Mouse (Mus musculus) layer of hippocampus, postnatal 25 days (tissue): Measurements from ENCODE around the gene Tspan8. TPM values are rescaled to one million over a fixed set of nuclear protein-coding genes. Genes with fewer than 3 reads are reported as not detected.
"Not testable (repeated sequence)": the region's sequence is repeated elsewhere in the genome, so short reads cannot be mapped to it uniquely, and the experiment has no call there.

Source experiments
- DNase-seq, 2 experiments: peaks; one replicate each; pipeline ENCODE4 v3.0.0; 2022; ENCODE audit warnings: mixed read lengths in 2 of 2, low spot score in 1 of 2; ENCODE audit errors: extremely low spot score in 1 of 2
- total RNA-seq, 2 experiments: library from RNA; stranded (reverse); gene quantifications; 2 replicates each; pipeline ENCODE4 v1.2.3; 2021

Tspan8 gene
- under 1 TPM; 0.30 to 0.47 TPM for total RNA-seq

DNA sequence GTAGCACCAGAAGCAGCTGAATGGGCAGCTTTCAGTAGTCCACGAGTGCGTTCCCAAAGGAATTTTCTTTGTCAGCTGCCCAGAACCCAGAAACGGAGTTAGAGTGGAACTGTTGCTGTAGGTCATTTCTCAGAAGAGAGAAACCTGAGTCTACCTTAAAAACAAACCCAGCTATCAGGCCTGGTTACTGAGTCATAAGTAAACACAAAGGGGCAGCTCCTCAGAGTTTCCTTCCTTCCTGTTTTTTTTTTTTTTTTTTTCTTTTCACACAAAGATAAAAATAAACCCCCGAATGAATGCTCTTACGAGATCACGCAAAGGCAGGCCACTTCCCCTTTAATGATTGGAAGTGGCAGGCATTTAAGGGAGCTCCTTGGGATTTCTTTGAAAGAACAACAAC lies at the start of gene Tspan8:
Tspan8 (plus strand) TSS at position 322 of the 400 bp plus-strand sequence.
- DNase-seq, result no peak

GRCm38 (mm10) chr10:115770032-115770431 lies 46.6 kb upstream of the Tspan8 start:
- DNase-seq, result no peak

- no peak for DNase-seq
Observed at GRCm38 (mm10) chr10:115774451-115774850, 42.2 kb upstream of the Tspan8 start.

DNA sequence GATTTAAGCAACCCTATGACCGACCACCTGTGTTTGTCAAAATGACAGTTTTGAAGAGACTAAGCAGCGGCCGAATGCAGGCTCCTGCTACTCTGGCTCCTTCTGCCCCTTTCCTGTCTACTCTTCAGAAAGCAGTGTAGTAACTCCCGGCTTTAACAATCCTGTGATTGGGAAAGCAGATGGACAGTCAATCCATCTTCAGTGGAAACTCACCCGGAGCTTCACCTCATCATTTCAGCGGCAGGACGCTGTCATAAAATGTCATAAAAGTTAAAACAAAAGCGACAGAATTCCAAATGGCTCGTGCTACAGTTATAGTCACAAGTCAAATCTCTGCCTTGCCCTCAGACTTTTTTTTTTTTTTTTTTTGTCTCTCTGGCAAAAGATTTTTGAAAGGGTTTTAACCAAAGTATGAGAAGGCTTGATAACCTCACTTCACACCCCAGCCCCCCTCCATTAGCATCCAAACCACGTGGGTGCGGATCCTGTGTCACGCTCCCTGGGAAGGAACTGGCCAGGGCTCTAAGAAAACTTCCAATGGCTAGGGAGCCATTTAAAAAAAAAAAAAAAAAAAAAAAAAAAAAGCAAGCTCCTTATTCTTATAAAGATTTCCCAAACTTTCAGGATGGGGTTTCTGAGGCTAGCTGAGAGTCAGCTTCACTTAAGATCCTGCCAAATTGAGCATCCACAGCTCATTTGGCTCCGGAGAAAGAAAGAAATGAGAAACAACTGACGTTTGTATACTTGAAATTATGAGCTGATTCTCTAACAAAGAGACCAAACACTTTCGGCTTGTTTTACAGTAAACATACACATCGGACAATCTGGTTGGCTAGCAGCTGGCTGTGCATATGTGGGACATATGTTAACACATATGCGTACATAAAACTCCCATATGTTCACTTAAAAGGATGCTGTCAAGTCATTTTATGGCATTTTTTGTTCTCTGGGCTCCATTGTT lies 40.4 kb upstream of the Tspan8 start:
- DNase-seq, result no peak

- no peak for DNase-seq
Observed at GRCm38 (mm10) chr10:115777366-115777765, 39.3 kb upstream of the Tspan8 start.

- peak in 1 of 2 experiments; percentile 27 for DNase-seq
Observed at GRCm38 (mm10) chr10:115778624-115779023, 38.0 kb upstream of the Tspan8 start.

DNA sequence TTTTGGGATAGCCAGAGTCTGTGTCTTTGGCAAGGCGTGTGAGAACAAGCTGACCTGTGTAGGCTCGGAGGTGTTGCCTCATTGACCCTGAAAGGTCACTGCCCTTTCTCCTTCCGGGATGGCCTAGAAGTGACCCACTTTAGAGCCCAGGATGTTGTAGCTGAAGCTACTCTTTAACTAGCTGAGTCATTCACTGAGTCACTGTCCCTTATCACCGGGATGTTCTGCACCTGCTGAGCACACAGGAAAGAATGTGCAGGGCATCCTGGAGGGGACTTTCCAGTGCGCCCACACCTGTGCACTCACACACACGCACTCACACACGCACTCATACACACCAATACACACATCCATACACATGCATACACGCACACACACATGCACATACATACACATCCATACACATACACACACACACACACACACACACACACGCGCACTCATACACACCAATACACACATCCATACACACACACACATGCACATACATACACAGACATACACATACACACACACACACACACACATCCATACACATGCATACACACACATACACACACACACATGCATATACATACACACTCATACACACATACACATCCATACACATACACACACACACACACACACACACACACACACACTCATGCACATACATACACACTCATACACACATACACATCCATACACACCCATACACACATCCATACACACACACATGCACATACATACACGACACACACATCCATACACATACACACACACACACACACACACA lies 36.2 kb upstream of the Tspan8 start:
- DNase-seq, result no peak

DNA sequence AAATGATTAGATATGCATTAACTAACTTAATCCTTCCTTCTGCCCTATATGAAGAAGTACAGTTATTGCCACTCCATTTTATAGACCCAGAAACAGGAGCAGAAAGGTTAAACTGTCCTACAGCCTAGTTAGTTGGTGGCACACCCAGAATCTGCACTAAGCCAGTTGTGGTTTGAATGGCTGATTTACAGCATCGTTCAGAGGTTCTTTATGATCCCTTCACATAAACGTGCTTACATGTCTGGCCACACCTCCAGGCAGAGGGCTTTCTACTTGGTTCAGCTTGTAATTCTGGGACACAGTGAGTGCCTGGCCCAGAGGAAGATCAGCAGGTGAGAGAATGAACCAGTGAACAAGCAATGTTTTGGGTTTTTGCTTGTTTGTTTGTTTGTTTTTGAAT lies 33.4 kb upstream of the Tspan8 start:
- no peak for DNase-seq

GRCm38 (mm10) chr10:115790788-115791187 lies 25.8 kb upstream of the Tspan8 start:
- DNase-seq, result no peak

GRCm38 (mm10) chr10:115796072-115796788 lies 20.4 kb upstream of the Tspan8 start:
- no peak for DNase-seq

DNA sequence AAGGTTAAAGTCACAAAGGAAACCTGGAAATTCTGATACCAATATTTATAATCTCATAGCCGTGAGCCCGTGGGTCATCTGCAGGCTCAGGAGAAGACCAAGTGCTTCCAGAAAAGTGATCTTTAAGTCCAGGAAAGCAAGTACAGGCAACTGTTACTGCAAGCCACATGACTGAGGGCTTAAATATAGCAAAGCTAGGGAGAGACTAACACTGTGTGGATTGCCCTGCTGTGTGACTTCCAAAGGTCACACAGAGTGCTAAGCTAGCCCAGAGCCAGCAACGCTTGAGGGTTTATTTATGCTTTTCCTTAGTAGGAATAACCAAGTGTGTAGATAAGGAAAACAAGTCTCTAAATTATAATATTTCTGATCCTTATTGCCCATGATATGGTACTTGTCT lies 15.2 kb upstream of the Tspan8 start:
- DNase-seq, result no peak

- DNase-seq, result not testable (repeated sequence)
Observed at GRCm38 (mm10) chr10:115803013-115803412, 13.6 kb upstream of the Tspan8 start.

- DNase-seq, result no peak
Observed at GRCm38 (mm10) chr10:115803765-115804164, 12.9 kb upstream of the Tspan8 start.

- no peak for DNase-seq
Observed at GRCm38 (mm10) chr10:115805987-115806386, 10.6 kb upstream of the Tspan8 start.

GRCm38 (mm10) chr10:115809169-115809568 lies 7.5 kb upstream of the Tspan8 start:
- no peak for DNase-seq

DNA sequence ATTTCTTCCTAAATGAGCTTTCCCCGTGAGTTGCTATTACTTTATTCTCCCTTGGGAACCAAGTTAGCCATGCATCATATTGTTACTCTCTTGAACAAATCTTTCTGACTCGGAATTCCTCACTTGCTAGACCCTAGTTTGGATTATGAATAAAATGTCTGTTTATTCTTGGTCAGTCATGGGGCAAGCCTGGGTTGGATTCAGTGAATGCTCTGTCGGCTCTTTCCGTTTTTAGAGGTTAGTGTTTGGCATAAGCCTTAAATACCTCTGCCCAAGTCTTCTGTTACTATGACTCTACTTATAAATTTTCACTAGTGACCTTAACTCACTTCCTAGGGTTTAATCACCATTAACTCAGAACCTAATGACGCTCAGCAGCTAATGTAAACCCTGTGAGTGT lies 5.1 kb upstream of the Tspan8 start:
- DNase-seq, result no peak

DNA sequence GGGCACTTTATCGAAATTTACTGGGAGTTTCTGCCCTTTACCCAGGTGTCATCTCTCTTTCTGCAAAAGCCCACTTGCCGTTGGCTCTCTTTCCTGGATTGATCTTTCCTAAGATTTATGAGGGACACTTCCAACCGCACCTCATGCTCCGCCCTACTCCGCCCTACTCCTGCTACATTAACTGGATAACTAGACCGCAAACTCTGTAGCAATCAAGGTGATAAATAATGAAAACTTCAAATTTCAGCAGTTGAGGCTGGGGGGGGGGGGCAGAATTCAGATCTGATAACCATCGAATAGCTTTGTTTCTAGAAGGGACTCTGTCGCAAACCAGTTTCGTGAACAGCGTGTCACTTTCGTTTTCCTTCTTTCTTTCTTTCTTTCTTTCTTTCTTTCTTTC lies 1.8 kb upstream of the Tspan8 start:
- DNase-seq, result no peak

- DNase-seq, result no peak
Observed at GRCm38 (mm10) chr10:115817056-115817724, 558 bp downstream of the Tspan8 start.

- no peak for DNase-seq
Observed at GRCm38 (mm10) chr10:115825289-115825688, 8.7 kb downstream of the Tspan8 start.

DNA sequence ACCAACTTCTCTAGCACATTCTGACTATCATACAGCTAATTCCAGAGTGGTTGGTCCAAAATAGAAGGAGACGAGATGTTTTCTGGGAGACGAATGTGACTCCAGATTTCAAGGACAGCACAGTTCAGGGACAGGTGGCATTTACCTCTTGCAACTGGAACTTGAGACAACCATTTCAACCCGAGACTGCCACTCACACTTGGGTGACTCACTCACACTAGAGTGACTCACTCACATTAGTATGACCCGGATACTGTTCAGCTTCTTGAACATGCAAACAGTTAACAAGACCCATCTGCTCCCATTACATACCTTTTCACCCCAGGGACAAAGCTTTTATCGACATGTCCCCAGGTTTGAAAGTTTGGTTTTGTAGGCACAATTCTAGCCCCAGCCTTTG lies 12.2 kb downstream of the Tspan8 start:
- no peak for DNase-seq
